Mouse (Mus musculus) lung, embryonic 14.5 days (tissue): ENCODE results near the gene Kctd15. TPM values are rescaled to one million over a fixed set of nuclear protein-coding genes. Genes with fewer than 3 reads are reported as not detected.

Experiments
- ATAC-seq: fragments of 200-750 bp; cut with Nextera tagmentation; 2 replicates; pipeline ENCODE4 v1.8.0; 2017; ENCODE audit warnings: mild to moderate bottlenecking, moderate TSS enrichment, moderate library complexity; ENCODE audit not compliant: insufficient read depth
- DNase-seq: peaks from one replicate; pipeline ENCODE4 v3.0.0-alpha.2; 2015
- H3K27ac ChIP-seq: fragments of 300-500 bp; sonication (generic); 2 replicates; pipeline ENCODE4 v1.5.1; 2014; ENCODE audit warnings: low read depth, mild to moderate bottlenecking, moderate library complexity
- H3K27me3 ChIP-seq: fragments of 300-500 bp; sonication (generic); 2 replicates; pipeline ENCODE4 v1.6.1; 2014; ENCODE audit warnings: low read length, control low read depth; ENCODE audit not compliant: insufficient read depth
- H3K36me3 ChIP-seq: fragments of 300-500 bp; sonication (generic); 2 replicates; pipeline ENCODE4 v1.6.1; 2014; ENCODE audit warnings: control low read depth; ENCODE audit not compliant: insufficient read depth
- H3K4me1 ChIP-seq: fragments of 300-500 bp; sonication (generic); 2 replicates; pipeline ENCODE4 v1.6.1; 2014; ENCODE audit warnings: antibody characterized with exemption, control low read depth; ENCODE audit not compliant: insufficient read depth
- H3K4me2 ChIP-seq: fragments of 300-500 bp; sonication (generic); 2 replicates; pipeline ENCODE4 v1.6.1; 2014; ENCODE audit warnings: mild to moderate bottlenecking
- H3K4me3 ChIP-seq: fragments of 300-500 bp; sonication (generic); 2 replicates; pipeline ENCODE4 v1.5.1; 2014; ENCODE audit warnings: low read depth, low read length
- H3K9ac ChIP-seq: fragments of 300-500 bp; sonication (generic); 2 replicates; pipeline ENCODE4 v1.6.1; 2014
- H3K9me3 ChIP-seq: fragments of 300-500 bp; sonication (generic); 2 replicates; pipeline ENCODE4 v1.6.1; 2016; ENCODE audit warnings: low read depth, low read length, control low read depth
- CTCF ChIP-seq: IDR thresholded peaks from 2 replicates; pipeline ENCODE4 v1.5.1; 2016; ENCODE audit warnings: antibody characterized with exemption, low read depth
- WGBS: fragments of 180-500 bp; shearing (Covaris S2); extraction: QIAGEN DNeasy Blood & Tissue Kit; methylation state at CpG from one replicate; pipeline ENCODE4 v1.1.7; 2014; 5-methylcytosine and 5-hydroxymethylcytosine counted together
- polyA plus RNA-seq: library from polyadenylated mRNA; unstranded; fragments of >200 nt; fragmentation: Nextera tagmentation; extraction: Ambion mirVana; gene quantifications from 2 replicates; pipeline ENCODE4 v1.2.1, GENCODE M21; 2014

Kctd15 gene
- polyA plus RNA-seq, 1 experiment from 2014 or later: 11.0 TPM

GRCm38 (mm10) chr7:34643329-34643728, 13.2 kb downstream of the Kctd15 start:
- Histone ChIP-seq H3K36me3 (peaks cover 89% of the 10 kb centered on the region), H3K4me1 (no peaks in the 10 kb centered on the region), H3K4me2 (no peak overlapping the region), H3K4me3 (no peak overlapping the region), H3K27ac (no peak overlapping the region), H3K27me3 (no peaks in the 10 kb centered on the region), H3K9me3 (no peaks in the 10 kb centered on the region), H3K9ac (no peak overlapping the region)
- ATAC-seq (no peak), DNase-seq (no peak)
- WGBS: 76% methylated on average over 6 of the region's 6 CpGs
- TF ChIP-seq CTCF: no peak

- 83% methylated on average over 13 of the region's 13 CpGs for WGBS
Observed at GRCm38 (mm10) chr7:34641968-34642367, 14.6 kb downstream of the Kctd15 start.

GRCm38 (mm10) chr7:34639798-34640197, 16.7 kb downstream of the Kctd15 start:
- Histone ChIP-seq H3K4me2 (no peak overlapping the region), H3K4me3 (no peak overlapping the region), H3K9me3 (no peaks in the 10 kb centered on the region), H3K36me3 (peaks cover 55% of the 10 kb centered on the region), H3K4me1 (no peaks in the 10 kb centered on the region), H3K9ac (no peak overlapping the region), H3K27me3 (no peaks in the 10 kb centered on the region), H3K27ac (no peak overlapping the region)
- TF ChIP-seq CTCF: no peak
- no peak for DNase-seq
- ATAC-seq: no peak
- WGBS: 79% methylated on average over 11 of the region's 11 CpGs

More at GRCm38 (mm10) chr7:34641968-34642367, 14.6 kb downstream of the Kctd15 start:
- no peak overlapping the region for H3K9ac ChIP-seq
- no peaks in the 10 kb centered on the region for H3K4me1 ChIP-seq
- DNase-seq (no peak), ATAC-seq (no peak)
- H3K4me2 ChIP-seq: no peak overlapping the region
- no peak overlapping the region for H3K4me3 ChIP-seq
- no peaks in the 10 kb centered on the region for H3K9me3 ChIP-seq
- H3K27me3 ChIP-seq: no peaks in the 10 kb centered on the region
- no peak for TF ChIP-seq CTCF
- H3K27ac ChIP-seq: no peak overlapping the region
- H3K36me3 ChIP-seq: peaks cover 77% of the 10 kb centered on the region

DNA sequence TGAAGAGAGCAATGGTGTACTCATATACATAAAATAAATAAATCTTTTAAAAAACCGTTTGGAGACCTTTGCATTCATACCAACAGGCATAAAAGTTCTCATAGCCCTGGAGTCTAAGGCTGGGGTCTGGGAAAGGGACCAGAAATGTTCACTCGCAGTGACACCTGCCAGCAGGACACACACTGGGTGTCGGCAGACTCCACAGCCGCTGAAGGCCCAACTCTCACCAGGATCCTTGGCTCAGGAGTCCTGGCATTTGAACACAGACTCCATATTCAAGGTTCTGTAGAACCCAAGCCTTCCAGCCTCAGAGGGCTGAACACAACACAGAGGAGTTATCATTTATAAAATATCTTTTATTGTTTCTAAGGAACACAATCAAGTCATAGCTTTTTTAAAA, 19.9 kb downstream of the Kctd15 start:
- DNase-seq: no peak
- Histone ChIP-seq H3K27ac (no peak overlapping the region), H3K9ac (no peak overlapping the region), H3K36me3 (peaks cover 27% of the 10 kb centered on the region), H3K4me3 (no peak overlapping the region), H3K9me3 (no peaks in the 10 kb centered on the region), H3K4me2 (no peak overlapping the region), H3K4me1 (no peaks in the 10 kb centered on the region), H3K27me3 (no peaks in the 10 kb centered on the region)
- 73% methylated on average over 4 of the region's 4 CpGs for WGBS
- TF ChIP-seq CTCF: no peak
- no peak for ATAC-seq

DNA sequence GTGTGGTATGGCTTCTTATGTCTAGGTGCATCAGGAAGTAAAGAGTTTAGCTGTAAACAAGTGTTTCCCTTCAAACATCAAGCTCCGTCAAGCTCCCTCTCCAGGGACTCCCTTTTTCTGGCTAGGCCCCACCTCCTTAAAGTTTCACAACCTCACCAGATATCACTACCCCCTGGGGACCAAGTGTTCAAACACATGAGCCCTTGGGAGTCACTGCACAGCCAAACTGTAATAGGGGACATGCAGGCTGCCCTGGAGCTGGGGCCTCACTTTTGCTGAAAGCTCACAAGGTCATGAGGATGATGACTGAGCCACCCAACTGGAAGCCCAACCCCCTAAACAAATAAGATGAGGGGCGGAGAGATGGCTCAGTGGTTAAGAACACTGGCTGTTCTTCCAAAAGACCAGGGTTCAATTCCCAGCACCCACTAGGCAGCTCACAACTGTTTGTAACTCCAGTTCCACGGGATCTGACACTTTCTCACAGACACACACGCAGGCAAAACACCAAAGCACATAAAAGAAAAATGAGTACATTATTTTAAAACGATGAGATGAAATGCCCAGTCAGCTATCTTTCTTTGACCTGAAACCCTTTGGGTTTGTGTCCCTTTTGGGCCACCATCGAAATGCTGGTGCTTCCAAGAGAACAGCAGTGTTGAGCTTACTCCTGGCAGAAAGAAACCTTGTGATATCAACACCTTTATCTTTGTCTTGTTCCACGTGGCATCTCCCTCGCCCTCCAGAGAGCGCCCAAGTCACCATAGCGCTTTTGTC, 23.4 kb downstream of the Kctd15 start:
- no peak for TF ChIP-seq CTCF
- Histone ChIP-seq H3K9me3 (no peaks in the 10 kb centered on the region), H3K4me1 (peaks cover 3% of the 10 kb centered on the region; the same call in 1 of the 2 replicates), H3K4me2 (no peak overlapping the region), H3K27ac (no peak overlapping the region), H3K9ac (no peak overlapping the region), H3K27me3 (no peaks in the 10 kb centered on the region), H3K4me3 (no peak overlapping the region), H3K36me3 (no peaks in the 10 kb centered on the region)
- WGBS: 71% methylated on average over 10 of the region's 10 CpGs
- DNase-seq: no peak
- ATAC-seq: no peak

GRCm38 (mm10) chr7:34630211-34631085, 26.1 kb downstream of the Kctd15 start:
- Histone ChIP-seq H3K9me3 (no peaks in the 10 kb centered on the region), H3K9ac (peak overlapping the region; percentile 66), H3K4me3 (peak overlapping the region; percentile 46), H3K27me3 (no peaks in the 10 kb centered on the region), H3K4me2 (peak overlapping the region; percentile 82), H3K27ac (peak overlapping the region; percentile 83), H3K4me1 (peaks cover 3% of the 10 kb centered on the region; the same call in 1 of the 2 replicates), H3K36me3 (no peaks in the 10 kb centered on the region)
- WGBS: under 1% methylated on average over 31 of the region's 34 CpGs
- peak; percentile 82 for DNase-seq
- peak; percentile 89 for ATAC-seq
- peak; percentile 54 for TF ChIP-seq CTCF

GRCm38 (mm10) chr7:34629702-34630210, 26.8 kb downstream of the Kctd15 start:
- 41% methylated on average over 8 of the region's 8 CpGs for WGBS

More at GRCm38 (mm10) chr7:34629702-34630210, 26.8 kb downstream of the Kctd15 start:
- H3K4me3 ChIP-seq: peak overlapping the region; percentile 46
- no peak for ATAC-seq
- no peaks in the 10 kb centered on the region for H3K9me3 ChIP-seq
- no peaks in the 10 kb centered on the region for H3K36me3 ChIP-seq
- peak; percentile 50 for DNase-seq
- peak overlapping the region; percentile 82 for H3K4me2 ChIP-seq
- H3K27ac ChIP-seq: peak overlapping the region; percentile 83
- H3K27me3 ChIP-seq: no peaks in the 10 kb centered on the region
- peaks cover 3% of the 10 kb centered on the region; the same call in 1 of the 2 replicates for H3K4me1 ChIP-seq
- H3K9ac ChIP-seq: peak overlapping the region; percentile 66
- TF ChIP-seq CTCF: no peak
